Mouse (Mus musculus) heart, postnatal 4 days (tissue): Measurements from ENCODE around the gene Il17rb. TPM values are rescaled to one million over a fixed set of nuclear protein-coding genes. Genes with fewer than 3 reads are reported as not detected.

Source experiments
- DNase-seq: peaks from one replicate; pipeline ENCODE4 v3.0.0; 2021
- total RNA-seq, 2 experiments: library from RNA; stranded (reverse); gene quantifications; 2 replicates each; pipeline ENCODE4 v1.2.3; 2021

Gene Il17rb
- total RNA-seq, 2 experiments from 2014 or later = 0.41 TPM; not detected in 1

GRCm38 (mm10) chr14:30015008-30015407 is 6.3 kb upstream of the Il17rb start:
- no peak for DNase-seq

- no peak for DNase-seq
Measured at GRCm38 (mm10) chr14:30014487-30014886, 5.8 kb upstream of the Il17rb start.

GRCm38 (mm10) chr14:30011886-30012560 is 3.3 kb upstream of the Il17rb start:
- no peak for DNase-seq

GRCm38 (mm10) chr14:30009864-30010560 is 1.3 kb upstream of the Il17rb start:
- DNase-seq = peak; percentile 77

GRCm38 (mm10) chr14:29999475-29999811 is 9.3 kb downstream of the Il17rb start:
- no peak for DNase-seq

- DNase-seq = no peak
Measured at GRCm38 (mm10) chr14:29998747-29999474, 9.8 kb downstream of the Il17rb start.

GRCm38 (mm10) chr14:29997345-29997744 is 11.4 kb downstream of the Il17rb start:
- DNase-seq = no peak

GRCm38 (mm10) chr14:29996000-29996751 is 12.5 kb downstream of the Il17rb start:
- DNase-seq = no peak

- DNase-seq = no peak
Measured at GRCm38 (mm10) chr14:29994976-29995375, 13.7 kb downstream of the Il17rb start.

- no peak for DNase-seq
Measured at GRCm38 (mm10) chr14:29988337-29988736, 20.4 kb downstream of the Il17rb start.

- no peak for DNase-seq
Measured at GRCm38 (mm10) chr14:29987739-29988138, 21.0 kb downstream of the Il17rb start.

GRCm38 (mm10) chr14:29987276-29987675 is 21.4 kb downstream of the Il17rb start:
- DNase-seq = no peak

- no peak for DNase-seq
Measured at GRCm38 (mm10) chr14:29986096-29986495, 22.6 kb downstream of the Il17rb start.

GRCm38 (mm10) chr14:29980447-29981205 is 28.1 kb downstream of the Il17rb start:
- DNase-seq = peak; percentile 42

- peak; percentile 96 for DNase-seq
Measured at GRCm38 (mm10) chr14:29978254-29979204, 30.2 kb downstream of the Il17rb start, which contains the start of gene Actr8. Gene Actr8 (plus strand): TSS chr14:29978337.

- no peak for DNase-seq
Measured at GRCm38 (mm10) chr14:29976927-29977326, 31.8 kb downstream of the Il17rb start.

- DNase-seq = no peak
Measured at GRCm38 (mm10) chr14:29971993-29972392, 36.7 kb downstream of the Il17rb start.

GRCm38 (mm10) chr14:29971446-29971845 is 37.2 kb downstream of the Il17rb start:
- no peak for DNase-seq

GRCm38 (mm10) chr14:29968075-29968821 is 40.4 kb downstream of the Il17rb start, which contains the start of gene Selenok:
Gene Selenok (plus strand): TSS chr14:29968308.
- DNase-seq = peak; percentile 94

- DNase-seq = no peak
Measured at GRCm38 (mm10) chr14:29967611-29968010, 41.1 kb downstream of the Il17rb start.
